Mouse (Mus musculus): ENCODE results near the gene Hist1h1d.

DNA sequence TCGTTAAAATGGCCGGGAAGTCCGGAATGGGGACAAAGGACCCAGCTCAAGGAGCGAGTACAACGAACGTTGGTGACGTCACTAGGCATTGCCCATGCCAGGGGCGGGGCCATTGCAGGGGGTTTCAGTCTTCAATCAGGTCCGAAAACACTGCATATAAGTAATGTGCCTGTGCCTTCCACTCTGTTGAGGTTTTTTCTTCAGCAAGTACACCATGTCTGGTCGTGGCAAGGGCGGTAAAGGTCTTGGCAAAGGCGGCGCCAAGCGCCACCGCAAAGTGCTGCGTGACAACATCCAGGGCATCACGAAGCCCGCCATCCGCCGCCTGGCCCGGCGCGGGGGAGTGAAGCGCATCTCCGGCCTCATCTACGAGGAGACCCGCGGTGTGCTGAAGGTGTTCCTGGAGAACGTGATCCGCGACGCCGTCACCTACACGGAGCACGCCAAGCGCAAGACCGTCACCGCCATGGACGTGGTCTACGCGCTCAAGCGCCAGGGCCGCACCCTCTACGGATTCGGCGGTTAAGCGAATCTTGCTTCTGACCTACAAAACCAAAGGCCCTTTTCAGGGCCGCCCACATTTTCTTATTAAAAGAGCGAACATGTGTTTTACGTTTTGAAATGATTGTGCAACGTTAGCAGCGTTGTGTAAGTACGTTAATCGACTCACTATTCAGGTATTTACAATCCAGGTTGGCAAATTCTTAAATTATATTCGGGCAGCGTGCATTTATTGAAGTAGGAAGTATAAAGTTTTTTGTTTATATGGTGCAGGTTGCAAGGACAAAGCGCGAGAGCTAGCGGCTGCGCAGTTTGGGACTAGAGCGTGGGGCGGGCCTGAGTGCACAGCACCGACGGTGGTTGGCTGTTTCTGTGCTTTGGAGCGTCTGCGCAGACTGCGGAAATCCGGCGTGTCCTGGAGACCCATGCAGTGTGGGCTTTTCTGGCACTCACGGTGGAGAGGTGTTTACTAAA is 21.9 kb upstream of the Hist1h1d start, which contains the start of gene Hist1h4h:
- TF ChIP-seq CTCF (IDR thresholded peaks at IDR 0.05; ENCODE audit: extremely low read depth, insufficient read depth, insufficient read length, insufficient replicate concordance) = no peak
- TF ChIP-seq POLR2A (IDR thresholded peaks at IDR 0.05; ENCODE audit: low read depth, low read length) = peak; percentile 99

Measured in spleen, adult 2 months (tissue).